In genomic region chrX:170674885-170675876, GRCm38 (mm10) we compare ENCODE assay signal across 9 mouse cellular contexts. TPM values are rescaled to one million over a fixed set of nuclear protein-coding genes. Genes with fewer than 3 reads are reported as not detected.
DNase-seq lines count a peak whose midpoint lies in the region; ATAC-seq and TF ChIP-seq lines count a peak whose summit lies in the region.
"Had no signal": no experiment of that assay in that cellular context is flagged by ENCODE, and none has a peak within 500 bp of the region (broad histone marks: within the 10 kb centered on the region; RNA-seq: fewer than 3 reads in every experiment).

No protein-coding gene starts in this region.

- no peaks in the 10 kb centered on the region for H3K27me3 ChIP-seq in lung, postnatal 0 days (replicated peaks; ENCODE audit: insufficient read depth, low read length)

- peak; percentile 23 for ATAC-seq in lung, postnatal 0 days

- no peak overlapping the region for H3K4me3 ChIP-seq in lung, postnatal 0 days (ENCODE audit: low read depth, low read length)

- TF ChIP-seq EP300 in lung, postnatal 0 days (IDR thresholded peaks at IDR 0.05): no peak

- no peaks in the 10 kb centered on the region for H3K4me1 ChIP-seq in lung, postnatal 0 days (ENCODE audit: insufficient read depth, low read depth, low read length)

- 87% methylated on average over 38 of the region's 39 CpGs for WGBS in lung, postnatal 0 days

- peaks cover 33% of the 10 kb centered on the region for H3K9me3 ChIP-seq in lung, postnatal 0 days (ENCODE audit: low read length)

- H3K4me2 ChIP-seq in lung, postnatal 0 days (replicated peaks; ENCODE audit: low read depth, low read length): no peak overlapping the region
- H3K4me2 ChIP-seq: lung, embryonic 14.5 days had no signal

- no peak overlapping the region for H3K27ac ChIP-seq in lung, postnatal 0 days (ENCODE audit: low read length)

- TF ChIP-seq CTCF in lung, postnatal 0 days (IDR thresholded peaks at IDR 0.05): no peak

- H3K36me3 ChIP-seq in lung, postnatal 0 days (ENCODE audit: insufficient read depth, low read length): no peaks in the 10 kb centered on the region; the same call in 1 of the 2 replicates

- DNase-seq in cerebellum, adult 11-12 months: peak; percentile 43
- no peak for DNase-seq in cerebellum, adult 11 months
- DNase-seq in lung, postnatal 0 days (ENCODE audit: low spot score): peak; percentile 13
- no peak for DNase-seq in lung, postnatal 36 days
- DNase-seq in c-Kit-positive CD71-positive TER-119-positive erythroid progenitor cells, embryonic 14.5 days (ENCODE audit: low spot score): peak; percentile 9
- peak; percentile 61 for DNase-seq in induced T-regulatory cell, adult 2 months (ENCODE audit: low read depth)
- peak; percentile 29 for DNase-seq in neural tube, embryonic 10.5 days (ENCODE audit: extremely low spot score, low spot score)
- DNase-seq in layer of hippocampus, adult 9-10 months (ENCODE audit: low spot score): no peak

- H3K9ac ChIP-seq in lung, postnatal 0 days (replicated peaks; ENCODE audit: low read depth): no peak overlapping the region
- H3K9ac ChIP-seq: lung, embryonic 14.5 days had no signal

RNA-seq across cellular contexts. Expression of gene Asmt, which starts 2.7 kb away (rescaled TPM):
- polyA plus RNA-seq in lung, postnatal 0 days (2015; fragmentation: Nextera tagmentation; extraction: Ambion mirVana): not detected in 2 replicates
- polyA plus RNA-seq: lung, embryonic 14.5 days had no signal

Comparison
In these comparisons a context has a peak if more than half of its experiments do, and no peak if none do; other contexts are left out.
1. DNase-seq: peak in cerebellum, adult 11-12 months (single experiment), lung, postnatal 0 days (single experiment), c-Kit-positive CD71-positive TER-119-positive erythroid progenitor cells, embryonic 14.5 days (single experiment), induced T-regulatory cell, adult 2 months (single experiment) and neural tube, embryonic 10.5 days (single experiment); none in cerebellum, adult 11 months (single experiment), lung, postnatal 36 days (single experiment) and layer of hippocampus, adult 9-10 months (single experiment).